Mouse (Mus musculus): Measurements from ENCODE around the gene Gjb2. TPM values are rescaled to one million over a fixed set of nuclear protein-coding genes. Genes with fewer than 3 reads are reported as not detected.

Gene Gjb2
- 11.0 and 15.2 TPM in 2 replicates for polyA plus RNA-seq (2014; fragmentation: Nextera tagmentation; extraction: Ambion mirVana)

DNA sequence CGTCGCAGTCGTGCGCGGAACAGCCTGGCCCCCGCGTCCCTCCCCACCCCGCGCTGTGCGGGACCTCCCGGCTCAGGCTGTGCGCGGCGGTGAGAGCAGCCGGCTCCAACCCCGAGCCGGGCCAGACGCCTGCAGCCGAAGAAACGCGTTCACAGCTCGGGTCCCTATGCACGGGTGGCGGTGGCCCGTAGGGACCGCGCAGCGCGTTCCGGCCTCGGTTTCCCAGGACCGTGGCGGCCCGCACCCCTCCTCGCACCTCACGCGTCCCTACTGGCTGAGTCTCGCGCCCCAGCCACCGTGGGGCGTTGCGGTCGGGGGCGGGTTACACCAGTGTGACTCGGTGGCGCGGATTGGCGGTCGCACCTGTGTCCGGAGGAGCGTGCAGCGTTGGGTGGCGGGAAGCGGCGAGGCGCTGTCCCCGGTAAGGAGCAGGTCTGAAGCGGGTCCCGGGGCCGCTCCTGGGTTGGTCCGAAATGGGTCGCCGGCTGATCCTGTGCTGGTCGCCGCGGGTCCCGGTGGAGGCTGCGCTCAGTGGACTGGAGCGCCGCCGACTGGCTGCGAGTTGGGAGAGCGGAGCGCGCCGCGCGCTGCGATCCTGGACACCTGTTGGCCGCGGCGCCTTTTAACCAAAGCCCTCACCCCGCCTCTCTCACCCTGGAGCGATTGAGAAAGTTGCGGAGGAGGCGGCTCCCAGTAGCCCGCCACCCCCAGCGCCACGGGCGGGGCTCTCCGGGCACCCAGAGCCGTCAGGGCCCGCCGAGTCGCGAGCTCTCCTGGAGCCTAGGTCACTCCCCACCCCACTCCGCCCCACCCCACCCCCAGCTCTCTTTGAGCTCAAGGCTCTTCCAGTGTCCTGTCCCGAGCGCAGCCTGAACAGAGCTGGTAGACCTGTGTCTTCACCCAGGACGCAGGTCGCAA is at the start of gene Gjb2:
TSS of gene Gjb2 (minus strand) at position 597 of the 918 bp plus-strand sequence.
- DNase-seq (ENCODE audit: low spot score) (peak; percentile 39), ATAC-seq (peak; percentile 73; the same call in 1 of the 2 replicates)
- H3K27ac ChIP-seq (ENCODE audit: low read depth, low read length) = no peak within 1 kb of the TSS
- no peaks in the 10 kb centered on the region for H3K9me3 ChIP-seq (replicated peaks; ENCODE audit: control insufficient read depth, low read length)
- peak within 1 kb of the TSS; percentile 52 for H3K4me3 ChIP-seq (ENCODE audit: low read depth, low read length)
- H3K4me2 ChIP-seq (ENCODE audit: low read length) = peak within 1 kb of the TSS; percentile 99
- under 1% methylated on average over 97 of the region's 101 CpGs for WGBS
- no peaks in the 10 kb centered on the region for H3K36me3 ChIP-seq (ENCODE audit: control insufficient read depth, insufficient read depth, low read length)
- H3K9ac ChIP-seq (ENCODE audit: low read length) = peak within 1 kb of the TSS; percentile 58
- peaks cover 49% of the 10 kb centered on the region for H3K27me3 ChIP-seq (replicated peaks; ENCODE audit: control insufficient read depth, insufficient read depth, low read length)
- H3K4me1 ChIP-seq (ENCODE audit: control insufficient read depth, insufficient read depth, low read length) = peaks cover 8% of the 10 kb centered on the region; the same call in 1 of the 2 replicates

DNA sequence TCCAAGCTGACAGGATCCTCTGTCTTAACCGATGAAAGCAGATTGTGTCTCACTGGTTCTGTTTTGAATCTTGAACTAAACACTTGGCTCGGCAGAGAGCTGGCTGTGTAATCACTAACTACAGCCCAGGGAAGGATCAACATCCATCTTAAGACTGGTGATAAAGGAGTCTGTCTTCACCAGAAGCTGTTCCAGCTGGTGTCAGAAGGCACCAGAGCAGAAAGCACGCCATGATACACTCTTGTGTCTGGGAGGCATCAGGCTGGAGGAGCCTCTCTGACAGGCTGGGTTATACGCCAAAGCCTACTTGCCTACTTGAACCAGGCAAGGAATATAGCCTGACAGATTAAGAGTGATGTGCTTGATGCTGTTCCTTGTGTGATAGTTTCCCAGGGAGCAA is 41.2 kb upstream of the Gjb2 start:
- no peaks in the 10 kb centered on the region for H3K9me3 ChIP-seq (replicated peaks; ENCODE audit: control insufficient read depth, low read length)
- peak; percentile 37 for DNase-seq (ENCODE audit: low spot score)
- H3K4me3 ChIP-seq (ENCODE audit: low read depth, low read length) = no peak overlapping the region
- no peak overlapping the region for H3K9ac ChIP-seq (ENCODE audit: low read length)
- no peak overlapping the region for H3K4me2 ChIP-seq (ENCODE audit: low read length)
- no peak overlapping the region for H3K27ac ChIP-seq (ENCODE audit: low read depth, low read length)
- H3K27me3 ChIP-seq (replicated peaks; ENCODE audit: control insufficient read depth, insufficient read depth, low read length) = no peaks in the 10 kb centered on the region
- no peak for ATAC-seq
- 63% methylated on average over 4 of the region's 4 CpGs for WGBS
- H3K4me1 ChIP-seq (ENCODE audit: control insufficient read depth, insufficient read depth, low read length) = no peaks in the 10 kb centered on the region
- no peaks in the 10 kb centered on the region for H3K36me3 ChIP-seq (ENCODE audit: control insufficient read depth, insufficient read depth, low read length)

DNA sequence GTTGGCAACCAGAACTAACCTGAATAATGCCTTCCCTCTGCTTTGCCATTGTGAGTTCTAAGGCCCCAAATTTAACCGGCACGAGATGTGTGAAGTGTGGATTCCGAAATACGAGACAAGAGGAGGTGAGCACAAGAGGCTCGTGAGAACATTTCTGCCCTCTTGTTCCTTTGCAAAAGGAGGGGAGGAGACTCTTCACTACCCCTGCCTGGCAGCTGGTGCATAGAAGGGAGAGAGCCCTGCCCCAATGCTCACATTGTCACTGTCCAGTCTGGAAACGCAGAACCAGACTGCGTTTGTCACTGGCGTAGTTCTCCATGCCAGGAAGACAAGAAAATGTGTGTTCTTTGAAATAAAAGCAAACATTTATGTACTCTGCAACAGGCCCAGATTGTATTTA is 30.8 kb upstream of the Gjb2 start:
- H3K9me3 ChIP-seq (replicated peaks; ENCODE audit: control insufficient read depth, low read length) = no peaks in the 10 kb centered on the region
- H3K27ac ChIP-seq (ENCODE audit: low read depth, low read length) = no peak overlapping the region
- no peak for DNase-seq (ENCODE audit: low spot score)
- peaks cover 27% of the 10 kb centered on the region for H3K27me3 ChIP-seq (replicated peaks; ENCODE audit: control insufficient read depth, insufficient read depth, low read length)
- H3K36me3 ChIP-seq (ENCODE audit: control insufficient read depth, insufficient read depth, low read length) = no peaks in the 10 kb centered on the region
- no peak overlapping the region for H3K4me3 ChIP-seq (ENCODE audit: low read depth, low read length)
- no peak overlapping the region for H3K9ac ChIP-seq (ENCODE audit: low read length)
- peaks cover 2% of the 10 kb centered on the region; the same call in 1 of the 2 replicates for H3K4me1 ChIP-seq (ENCODE audit: control insufficient read depth, insufficient read depth, low read length)
- WGBS = 49% methylated on average over 8 of the region's 8 CpGs
- H3K4me2 ChIP-seq (ENCODE audit: low read length) = no peak overlapping the region
- ATAC-seq = no peak

DNA sequence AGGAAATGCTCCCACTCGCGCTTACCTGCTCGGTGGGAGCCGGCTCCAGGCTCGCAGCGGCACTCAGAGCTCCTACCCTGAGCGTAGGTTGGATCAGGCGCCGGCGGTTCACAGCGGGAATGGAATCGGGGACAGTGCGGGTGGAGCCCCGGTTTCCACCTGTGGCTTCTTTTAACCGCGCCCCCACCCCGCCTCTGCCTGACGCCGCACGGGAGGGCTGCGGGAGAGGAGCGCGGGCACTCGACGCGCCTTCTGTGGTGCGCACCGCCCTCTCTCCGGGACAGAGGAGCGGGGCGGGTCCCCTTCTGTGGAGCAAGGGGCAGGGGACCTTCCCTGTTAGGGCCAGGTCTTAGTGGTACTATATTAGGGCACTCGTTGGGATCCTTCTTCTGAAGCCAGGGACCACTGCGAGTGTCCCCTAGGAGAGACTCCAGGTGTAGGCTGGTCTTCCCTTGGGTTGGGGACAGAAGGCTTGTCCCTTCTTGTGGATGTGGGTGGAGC is 28.7 kb upstream of the Gjb2 start, which contains the start of gene Gjb6:
TSS of gene Gjb6 (minus strand) at position 451 of the 501 bp plus-strand sequence.
- DNase-seq (ENCODE audit: low spot score) (peak; percentile 7), ATAC-seq (peak; percentile 32; the same call in 1 of the 2 replicates)
- peaks cover 27% of the 10 kb centered on the region for H3K27me3 ChIP-seq (replicated peaks; ENCODE audit: control insufficient read depth, insufficient read depth, low read length)
- H3K36me3 ChIP-seq (ENCODE audit: control insufficient read depth, insufficient read depth, low read length) = no peaks in the 10 kb centered on the region
- 2% methylated on average over 33 of the region's 33 CpGs for WGBS
- no peak within 1 kb of the TSS for H3K27ac ChIP-seq (ENCODE audit: low read depth, low read length)
- peak within 1 kb of the TSS; percentile 46 for H3K9ac ChIP-seq (ENCODE audit: low read length)
- H3K4me3 ChIP-seq (ENCODE audit: low read depth, low read length) = peak within 1 kb of the TSS; percentile 32
- H3K4me1 ChIP-seq (ENCODE audit: control insufficient read depth, insufficient read depth, low read length) = peaks cover 2% of the 10 kb centered on the region; the same call in 1 of the 2 replicates
- H3K4me2 ChIP-seq (ENCODE audit: low read length) = peak within 1 kb of the TSS; percentile 67
- no peaks in the 10 kb centered on the region for H3K9me3 ChIP-seq (replicated peaks; ENCODE audit: control insufficient read depth, low read length)

DNA sequence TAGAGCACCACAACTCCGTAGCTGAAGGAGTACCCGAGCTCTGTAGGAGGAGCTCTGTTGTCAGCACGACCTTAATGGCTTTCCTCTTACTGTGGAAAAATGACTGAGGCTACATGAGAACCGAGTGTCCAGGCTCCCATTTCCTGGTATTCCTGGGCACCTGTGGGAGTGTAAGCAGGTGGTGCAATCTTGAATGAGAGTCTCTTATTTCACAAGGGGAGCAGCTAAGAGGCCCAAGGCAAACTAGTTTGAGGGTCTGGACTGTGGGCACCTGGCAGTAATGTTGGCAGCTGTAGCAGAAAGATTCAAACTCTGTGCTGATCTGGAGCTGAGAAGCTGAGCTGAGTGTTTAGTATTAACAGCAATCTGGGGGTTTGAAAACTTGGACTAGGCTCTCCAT is 22.9 kb upstream of the Gjb2 start:
- WGBS = 82% methylated on average over 4 of the region's 4 CpGs
- Histone ChIP-seq H3K9ac (ENCODE audit: low read length) (no peak overlapping the region), H3K27me3 (replicated peaks; ENCODE audit: control insufficient read depth, insufficient read depth, low read length) (peaks cover 9% of the 10 kb centered on the region), H3K27ac (ENCODE audit: low read depth, low read length) (no peak overlapping the region), H3K4me2 (ENCODE audit: low read length) (no peak overlapping the region), H3K9me3 (replicated peaks; ENCODE audit: control insufficient read depth, low read length) (no peaks in the 10 kb centered on the region), H3K4me3 (ENCODE audit: low read depth, low read length) (no peak overlapping the region), H3K4me1 (ENCODE audit: control insufficient read depth, insufficient read depth, low read length) (no peaks in the 10 kb centered on the region), H3K36me3 (ENCODE audit: control insufficient read depth, insufficient read depth, low read length) (no peaks in the 10 kb centered on the region)
- no peak for DNase-seq (ENCODE audit: low spot score)
- ATAC-seq = no peak

DNA sequence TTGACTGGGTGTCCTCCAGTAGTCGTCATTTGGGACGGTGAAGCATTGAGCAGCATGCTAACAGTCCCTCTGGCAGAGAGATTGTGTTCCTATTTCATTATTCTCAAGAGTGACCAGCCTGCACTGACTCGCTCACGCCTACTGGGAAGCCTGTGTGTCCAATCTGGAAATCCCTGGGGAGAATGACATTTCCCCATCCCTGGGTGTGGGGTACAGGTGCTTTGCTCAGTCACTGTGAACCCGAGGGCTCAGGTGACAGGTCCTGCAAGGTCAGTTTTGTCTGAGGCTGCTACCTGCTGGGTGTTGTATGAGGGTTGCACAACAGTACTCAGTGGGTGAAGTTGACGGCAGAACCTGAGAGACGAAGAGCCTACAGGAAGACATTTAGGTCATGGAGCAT is 17.8 kb upstream of the Gjb2 start:
- ATAC-seq (no peak), DNase-seq (ENCODE audit: low spot score) (no peak)
- Histone ChIP-seq H3K4me1 (ENCODE audit: control insufficient read depth, insufficient read depth, low read length) (no peaks in the 10 kb centered on the region), H3K27me3 (replicated peaks; ENCODE audit: control insufficient read depth, insufficient read depth, low read length) (no peaks in the 10 kb centered on the region), H3K4me2 (ENCODE audit: low read length) (no peak overlapping the region), H3K9me3 (replicated peaks; ENCODE audit: control insufficient read depth, low read length) (no peaks in the 10 kb centered on the region), H3K27ac (ENCODE audit: low read depth, low read length) (no peak overlapping the region), H3K4me3 (ENCODE audit: low read depth, low read length) (no peak overlapping the region), H3K36me3 (ENCODE audit: control insufficient read depth, insufficient read depth, low read length) (no peaks in the 10 kb centered on the region), H3K9ac (ENCODE audit: low read length) (no peak overlapping the region)
- WGBS = 84% methylated on average over 7 of the region's 7 CpGs

DNA sequence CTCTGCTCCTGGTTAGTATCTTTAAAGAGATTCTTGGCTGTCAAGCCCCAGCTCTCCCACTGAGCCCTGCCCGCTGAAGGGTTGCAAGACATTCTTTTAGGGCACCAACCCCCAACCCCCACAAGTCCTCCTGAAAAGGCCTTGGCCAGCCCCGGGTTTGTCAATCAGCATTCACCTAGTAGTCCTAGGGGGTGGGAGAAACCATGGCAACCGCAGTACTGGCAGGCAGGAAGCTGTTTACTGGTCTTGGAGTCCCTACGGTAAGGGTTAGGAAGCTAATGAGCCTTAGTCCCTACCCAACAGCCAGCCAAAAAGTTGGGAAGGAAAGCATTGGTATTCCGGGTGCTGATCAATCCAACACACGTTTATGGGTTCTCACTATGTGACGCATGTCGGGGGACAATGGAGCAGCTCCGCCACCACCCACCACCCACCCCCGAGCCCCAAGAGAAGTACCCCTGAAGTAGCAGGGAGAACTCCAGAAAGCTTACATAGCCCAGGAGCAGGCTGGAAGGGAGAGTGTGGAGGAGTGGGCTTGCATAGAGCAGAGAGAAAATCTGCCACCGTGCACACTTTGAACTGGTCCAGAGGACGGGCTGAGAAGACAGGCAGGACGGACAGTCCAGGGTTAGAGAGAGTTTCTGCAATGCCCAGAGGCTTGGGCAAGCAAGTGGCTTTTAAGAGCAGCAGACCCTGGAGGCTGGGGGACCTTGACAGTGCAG is 11.5 kb upstream of the Gjb2 start, which contains the start of gene Gm4491:
TSS of gene Gm4491 (minus strand) at position 61 of the 722 bp plus-strand sequence.
- WGBS = 3% methylated on average over 13 of the region's 13 CpGs
- no peaks in the 10 kb centered on the region for H3K27me3 ChIP-seq (replicated peaks; ENCODE audit: control insufficient read depth, insufficient read depth, low read length)
- no peak within 1 kb of the TSS for H3K27ac ChIP-seq (ENCODE audit: low read depth, low read length)
- ATAC-seq (peak; percentile 83), DNase-seq (ENCODE audit: low spot score) (peak; percentile 56)
- H3K9ac ChIP-seq (ENCODE audit: low read length) = peak within 1 kb of the TSS; percentile 10; the same call in 1 of the 2 replicates
- peak within 1 kb of the TSS; percentile 41 for H3K4me2 ChIP-seq (ENCODE audit: low read length)
- H3K4me1 ChIP-seq (ENCODE audit: control insufficient read depth, insufficient read depth, low read length) = peaks cover 8% of the 10 kb centered on the region
- H3K36me3 ChIP-seq (ENCODE audit: control insufficient read depth, insufficient read depth, low read length) = no peaks in the 10 kb centered on the region
- H3K9me3 ChIP-seq (replicated peaks; ENCODE audit: control insufficient read depth, low read length) = no peaks in the 10 kb centered on the region
- no peak within 1 kb of the TSS for H3K4me3 ChIP-seq (ENCODE audit: low read depth, low read length)

DNA sequence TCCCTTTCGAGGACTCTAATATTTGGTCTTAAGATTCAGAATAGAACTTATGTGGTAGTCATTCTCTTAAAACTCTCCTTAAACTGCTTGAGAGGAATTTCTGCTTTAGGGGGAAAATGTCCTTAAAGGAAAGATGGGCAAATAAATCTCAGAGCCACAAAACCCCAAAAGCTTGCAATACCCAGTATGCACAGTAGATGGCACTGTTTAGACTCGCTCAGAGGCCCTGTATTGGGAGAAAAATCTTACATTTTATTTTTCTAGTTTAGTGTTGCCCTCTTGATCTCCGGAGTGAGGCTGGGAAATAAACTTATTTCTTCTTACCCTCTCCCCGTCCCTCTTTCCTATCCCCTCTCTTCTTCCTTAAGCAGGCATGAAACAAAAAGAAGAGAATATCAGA is 4.7 kb upstream of the Gjb2 start:
- no peak overlapping the region for H3K4me2 ChIP-seq (ENCODE audit: low read length)
- H3K36me3 ChIP-seq (ENCODE audit: control insufficient read depth, insufficient read depth, low read length) = no peaks in the 10 kb centered on the region
- peaks cover 29% of the 10 kb centered on the region for H3K27me3 ChIP-seq (replicated peaks; ENCODE audit: control insufficient read depth, insufficient read depth, low read length)
- H3K27ac ChIP-seq (ENCODE audit: low read depth, low read length) = no peak overlapping the region
- peaks cover 4% of the 10 kb centered on the region; the same call in 1 of the 2 replicates for H3K4me1 ChIP-seq (ENCODE audit: control insufficient read depth, insufficient read depth, low read length)
- H3K9ac ChIP-seq (ENCODE audit: low read length) = no peak overlapping the region
- H3K9me3 ChIP-seq (replicated peaks; ENCODE audit: control insufficient read depth, low read length) = no peaks in the 10 kb centered on the region
- DNase-seq (ENCODE audit: low spot score) = peak; percentile 80
- H3K4me3 ChIP-seq (ENCODE audit: low read depth, low read length) = no peak overlapping the region
- ATAC-seq = no peak
- 12% methylated on average over 4 of the region's 4 CpGs for WGBS
